Mouse (Mus musculus) brain, embryonic 14.5 days (tissue): ENCODE measurements at regions not wholly inside any gene's neighbourhood (a gene's known extent, or its start where the extent isn't known, plus 50 kb on each side); places are given as distances from the start of the nearest gene placed in this dataset.
A peak's percentile ranks its signal among the peaks of the same experiment; 100 is the strongest.

Source experiments
- DNase-seq: peaks from one replicate; pipeline ENCODE4 v3.0.0-alpha.2; 2011; ENCODE audit warnings: low read depth
- CTCF ChIP-seq: fragments of 200-500 bp; IDR thresholded peaks from 2 replicates; pipeline ENCODE4 v1.5.1; 2012; ENCODE audit warnings: inconsistent platforms, mild to moderate bottlenecking, moderate library complexity, borderline replicate concordance; ENCODE audit not compliant: insufficient read depth, insufficient read length; ENCODE audit errors: extremely low read depth
- POLR2A ChIP-seq: fragments of 200-500 bp; IDR thresholded peaks from 2 replicates; pipeline ENCODE4 v1.6.1; 2012; ENCODE audit warnings: mild to moderate bottlenecking, inconsistent platforms, borderline replicate concordance; ENCODE audit not compliant: poor library complexity, insufficient read depth, insufficient read length, severe bottlenecking; ENCODE audit errors: extremely low read depth

GRCm38 (mm10) chr13:84805190-84805589 is 384.0 kb upstream of the Ccnh start:
- TF ChIP-seq CTCF: peak; percentile 7; the same call in 1 of the 2 replicates
- TF ChIP-seq POLR2A: no peak

GRCm38 (mm10) chr13:84809605-84810004 is 379.6 kb upstream of the Ccnh start:
- DNase-seq: no peak
- TF ChIP-seq POLR2A (no peak), CTCF (no peak)

More at GRCm38 (mm10) chr13:84805190-84805589, 384.0 kb upstream of the Ccnh start:
- DNase-seq: peak; percentile 96
